Mouse (Mus musculus): Measurements from ENCODE around the gene Prkra. TPM values are rescaled to one million over a fixed set of nuclear protein-coding genes. Genes with fewer than 3 reads are reported as not detected.
"Not testable (repeated sequence)": the region's sequence is repeated elsewhere in the genome, so short reads cannot be mapped to it uniquely, and the experiment has no call there.

Gene Prkra
- total RNA-seq, 2 experiments from 2014 or later: 16.6 to 19.1 TPM

GRCm38 (mm10) chr2:76658551-76658950, 10.7 kb upstream of the Prkra start:
- no peak for DNase-seq (ENCODE audit: extremely low spot score in 1 of 2, low spot score in 1 of 2)

GRCm38 (mm10) chr2:76655982-76656381, 8.2 kb upstream of the Prkra start:
- no peak for DNase-seq (ENCODE audit: extremely low spot score in 1 of 2, low spot score in 1 of 2)

GRCm38 (mm10) chr2:76655444-76655843, 7.6 kb upstream of the Prkra start:
- no peak for DNase-seq (ENCODE audit: extremely low spot score in 1 of 2, low spot score in 1 of 2)

GRCm38 (mm10) chr2:76654646-76655045, 6.8 kb upstream of the Prkra start:
- DNase-seq (ENCODE audit: extremely low spot score in 1 of 2, low spot score in 1 of 2): no peak

- no peak for DNase-seq (ENCODE audit: extremely low spot score in 1 of 2, low spot score in 1 of 2)
Observed at GRCm38 (mm10) chr2:76653070-76653469, 5.3 kb upstream of the Prkra start.

GRCm38 (mm10) chr2:76648666-76649141, 889 bp upstream of the Prkra start:
- DNase-seq (ENCODE audit: extremely low spot score in 1 of 2, low spot score in 1 of 2): no peak

GRCm38 (mm10) chr2:76647441-76647869, 360 bp downstream of the Prkra start:
- DNase-seq (ENCODE audit: extremely low spot score in 1 of 2, low spot score in 1 of 2): peak; percentile 6 to 19

- DNase-seq (ENCODE audit: extremely low spot score in 1 of 2, low spot score in 1 of 2): no peak
Observed at GRCm38 (mm10) chr2:76643801-76644200, 4.0 kb downstream of the Prkra start.

- DNase-seq (ENCODE audit: extremely low spot score in 1 of 2, low spot score in 1 of 2): no peak
Observed at GRCm38 (mm10) chr2:76639637-76640036, 8.2 kb downstream of the Prkra start.

- no peak for DNase-seq (ENCODE audit: extremely low spot score in 1 of 2, low spot score in 1 of 2)
Observed at GRCm38 (mm10) chr2:76631600-76631999, 16.2 kb downstream of the Prkra start.

GRCm38 (mm10) chr2:76630293-76630692, 17.5 kb downstream of the Prkra start:
- DNase-seq (ENCODE audit: extremely low spot score in 1 of 2, low spot score in 1 of 2): no peak

GRCm38 (mm10) chr2:76622316-76622715, 25.5 kb downstream of the Prkra start:
- not testable (repeated sequence) for DNase-seq (ENCODE audit: extremely low spot score in 1 of 2, low spot score in 1 of 2)

GRCm38 (mm10) chr2:76621724-76622123, 26.1 kb downstream of the Prkra start:
- no peak for DNase-seq (ENCODE audit: extremely low spot score in 1 of 2, low spot score in 1 of 2)

- DNase-seq (ENCODE audit: extremely low spot score in 1 of 2, low spot score in 1 of 2): no peak
Observed at GRCm38 (mm10) chr2:76620188-76620587, 27.6 kb downstream of the Prkra start.

GRCm38 (mm10) chr2:76618078-76618477, 29.7 kb downstream of the Prkra start:
- DNase-seq (ENCODE audit: extremely low spot score in 1 of 2, low spot score in 1 of 2): peak in 1 of 2 experiments; percentile 48

- no peak for DNase-seq (ENCODE audit: extremely low spot score in 1 of 2, low spot score in 1 of 2)
Observed at GRCm38 (mm10) chr2:76611996-76612395, 35.8 kb downstream of the Prkra start.

- no peak for DNase-seq (ENCODE audit: extremely low spot score in 1 of 2, low spot score in 1 of 2)
Observed at GRCm38 (mm10) chr2:76610326-76611104, 37.3 kb downstream of the Prkra start.

- no peak for DNase-seq (ENCODE audit: extremely low spot score in 1 of 2, low spot score in 1 of 2)
Observed at GRCm38 (mm10) chr2:76606704-76607103, 41.1 kb downstream of the Prkra start.

GRCm38 (mm10) chr2:76602256-76602655, 45.6 kb downstream of the Prkra start:
- no peak for DNase-seq (ENCODE audit: extremely low spot score in 1 of 2, low spot score in 1 of 2)

GRCm38 (mm10) chr2:76599214-76599613, 48.6 kb downstream of the Prkra start:
- peak in 1 of 2 experiments; percentile 22 for DNase-seq (ENCODE audit: extremely low spot score in 1 of 2, low spot score in 1 of 2)

- DNase-seq (ENCODE audit: extremely low spot score in 1 of 2, low spot score in 1 of 2): no peak
Observed at GRCm38 (mm10) chr2:76597521-76597920, 50.3 kb downstream of the Prkra start.

- DNase-seq (ENCODE audit: extremely low spot score in 1 of 2, low spot score in 1 of 2): no peak
Observed at GRCm38 (mm10) chr2:76592401-76592924, 55.4 kb downstream of the Prkra start.

Data from layer of hippocampus, postnatal 25 days (tissue).